Mouse (Mus musculus) macrophage (primary cell): Measurements from ENCODE around the gene Col6a1. TPM values are rescaled to one million over a fixed set of nuclear protein-coding genes. Genes with fewer than 3 reads are reported as not detected.

ENCODE experiments used
- H3K27ac ChIP-seq: fragments of 350-480 bp; formaldehyde crosslinking; 2 replicates; pipeline ENCODE4 v1.9.0; 2021
- H3K36me3 ChIP-seq: fragments of 350-480 bp; formaldehyde crosslinking; 2 replicates; pipeline ENCODE4 v1.9.0; 2021; ENCODE audit errors: inconsistent target
- H3K4me3 ChIP-seq: fragments of 350-480 bp; formaldehyde crosslinking; 2 replicates; pipeline ENCODE4 v1.9.0; 2021; ENCODE audit errors: inconsistent target
- H3K79me2 ChIP-seq: fragments of 350-480 bp; formaldehyde crosslinking; 2 replicates; pipeline ENCODE4 v1.9.0; 2021; ENCODE audit errors: inconsistent target
- whole genome bisulfite sequencing: methylation state at CpG from one replicate; pipeline ENCODE4 v1.1.7; 2026; ENCODE audit warnings: inconsistent platforms; ENCODE audit not compliant: missing documents; 5-methylcytosine and 5-hydroxymethylcytosine counted together
- polyA plus RNA-seq: library from polyadenylated mRNA; stranded (reverse); fragments of 250-400 nt; gene quantifications from 3 replicates; pipeline ENCODE4 v1.2.4, GENCODE M21; 2018; ENCODE audit warnings: inconsistent platforms

Col6a1 gene
- polyA plus RNA-seq, 1 experiment from 2014 or later = 0.04 TPM

DNA sequence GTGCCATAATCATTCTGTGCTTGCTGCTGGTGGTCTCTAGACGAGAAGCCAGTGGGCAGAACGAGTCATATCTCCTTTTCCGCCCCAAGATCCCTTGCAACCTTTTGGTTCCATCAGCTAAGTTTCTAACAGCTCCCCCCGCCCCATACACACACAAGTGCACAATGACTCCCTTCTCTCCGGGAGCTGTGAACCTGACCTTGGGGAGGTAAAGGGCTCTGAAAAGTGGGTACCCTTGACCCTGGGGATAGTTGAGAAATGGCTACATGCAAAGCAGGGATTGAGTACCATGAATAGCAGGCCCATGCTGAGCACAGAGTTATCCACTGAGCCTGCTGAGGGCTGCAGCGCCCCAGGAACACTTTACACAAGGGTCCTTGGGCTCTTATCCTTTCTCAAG, 6.4 kb upstream of the Col6a1 start:
- H3K27ac ChIP-seq = no peak overlapping the region
- H3K36me3 ChIP-seq = no peaks in the 10 kb centered on the region
- WGBS = 85% methylated on average over 6 of the region's 6 CpGs
- no peak overlapping the region for H3K4me3 ChIP-seq
- no peaks in the 10 kb centered on the region for H3K79me2 ChIP-seq

DNA sequence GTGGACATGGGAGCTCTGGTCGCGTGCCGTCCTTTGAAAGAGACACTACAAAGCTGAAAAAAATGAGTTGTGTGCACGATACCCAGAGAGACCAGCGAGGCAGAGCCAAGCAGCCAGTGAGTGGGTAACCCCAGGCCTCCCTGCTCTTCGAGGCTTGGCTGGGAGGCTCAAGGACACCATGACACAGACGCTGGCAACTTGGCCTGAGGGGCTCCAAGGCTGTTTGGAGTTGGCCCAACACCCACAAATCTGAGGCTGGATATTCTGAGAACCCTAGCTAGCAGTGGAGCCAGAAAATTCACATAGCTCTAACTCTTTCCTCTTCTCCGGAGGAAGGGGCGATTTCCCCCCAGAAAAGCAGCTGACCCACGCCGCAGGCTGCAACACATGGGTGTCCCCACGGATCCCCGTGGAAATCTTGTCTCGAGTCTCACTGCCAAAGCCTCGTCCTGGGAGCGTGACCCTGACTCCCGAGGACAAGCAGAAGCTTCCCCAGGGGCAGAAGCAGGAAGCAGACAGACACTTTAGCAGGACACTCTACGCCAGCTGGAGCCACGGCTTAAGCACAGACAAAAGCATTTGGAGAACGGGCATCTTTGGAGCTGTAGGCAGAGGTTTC, 5.8 kb upstream of the Col6a1 start:
- no peak overlapping the region for H3K4me3 ChIP-seq
- no peaks in the 10 kb centered on the region for H3K36me3 ChIP-seq
- H3K27ac ChIP-seq = no peak overlapping the region
- WGBS = 83% methylated on average over 20 of the region's 20 CpGs
- H3K79me2 ChIP-seq = no peaks in the 10 kb centered on the region

DNA sequence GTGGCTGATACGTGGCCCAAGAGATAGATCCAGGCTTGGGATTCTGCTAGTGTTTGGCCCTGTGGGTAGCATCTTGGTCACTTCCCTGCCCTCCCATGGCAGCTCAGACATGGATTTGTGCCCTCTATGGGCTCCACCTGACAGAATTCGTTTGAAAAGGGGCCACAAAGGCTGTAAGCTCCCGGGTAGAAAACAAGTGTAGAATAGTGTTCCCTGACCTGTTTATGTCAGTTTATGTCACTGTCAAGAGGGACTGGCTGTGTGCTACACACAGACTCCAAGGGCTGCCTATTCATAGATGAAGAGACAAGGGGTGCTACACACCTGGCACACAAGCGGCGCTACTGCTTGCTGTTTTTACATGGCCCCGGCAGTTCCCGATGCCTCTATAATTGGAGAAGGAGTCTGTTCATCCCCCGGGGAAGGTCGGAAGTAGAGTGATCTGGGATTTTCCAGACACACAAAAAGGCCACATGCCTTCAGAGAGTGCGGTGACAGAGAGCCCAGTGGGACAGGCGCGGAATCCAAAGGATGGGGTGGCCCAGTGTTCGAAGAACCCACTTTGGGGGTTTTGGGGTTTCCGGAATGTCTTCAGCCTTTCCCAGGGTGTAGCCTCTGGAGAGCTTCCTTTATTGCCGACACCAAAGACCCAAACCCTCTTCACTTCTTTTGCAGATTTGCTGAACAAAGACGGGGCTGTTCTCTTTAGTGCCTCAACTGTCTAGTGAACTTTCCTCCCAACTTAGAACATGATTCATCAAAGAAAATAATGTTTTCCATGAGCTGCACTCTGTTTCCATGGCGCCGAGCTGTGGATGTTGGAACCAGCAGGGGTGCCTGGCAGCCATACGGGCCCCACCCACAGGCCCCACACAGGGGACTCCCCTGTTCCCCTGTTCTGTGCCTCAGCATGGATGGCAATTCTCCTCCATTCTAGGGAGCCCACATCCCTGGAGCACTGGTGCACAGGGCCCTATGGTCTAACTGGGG, 4.0 kb upstream of the Col6a1 start:
- H3K79me2 ChIP-seq = no peaks in the 10 kb centered on the region
- WGBS = 85% methylated on average over 19 of the region's 19 CpGs

GRCm38 (mm10) chr10:76728369-76728768, 2.4 kb upstream of the Col6a1 start:
- H3K4me3 ChIP-seq = no peak overlapping the region
- no peaks in the 10 kb centered on the region for H3K36me3 ChIP-seq
- no peaks in the 10 kb centered on the region for H3K79me2 ChIP-seq
- H3K27ac ChIP-seq = no peak overlapping the region
- 28% methylated on average over 11 of the region's 11 CpGs for WGBS

More for the DNA sequence above, 4.0 kb upstream of the Col6a1 start:
- H3K4me3 ChIP-seq = no peak overlapping the region
- H3K36me3 ChIP-seq = no peaks in the 10 kb centered on the region
- no peak overlapping the region for H3K27ac ChIP-seq

GRCm38 (mm10) chr10:76727301-76727700, 1.3 kb upstream of the Col6a1 start:
- Histone ChIP-seq H3K27ac (no peak overlapping the region), H3K79me2 (no peaks in the 10 kb centered on the region), H3K4me3 (no peak overlapping the region), H3K36me3 (no peaks in the 10 kb centered on the region)
- WGBS = 94% methylated on average over 7 of the region's 7 CpGs

DNA sequence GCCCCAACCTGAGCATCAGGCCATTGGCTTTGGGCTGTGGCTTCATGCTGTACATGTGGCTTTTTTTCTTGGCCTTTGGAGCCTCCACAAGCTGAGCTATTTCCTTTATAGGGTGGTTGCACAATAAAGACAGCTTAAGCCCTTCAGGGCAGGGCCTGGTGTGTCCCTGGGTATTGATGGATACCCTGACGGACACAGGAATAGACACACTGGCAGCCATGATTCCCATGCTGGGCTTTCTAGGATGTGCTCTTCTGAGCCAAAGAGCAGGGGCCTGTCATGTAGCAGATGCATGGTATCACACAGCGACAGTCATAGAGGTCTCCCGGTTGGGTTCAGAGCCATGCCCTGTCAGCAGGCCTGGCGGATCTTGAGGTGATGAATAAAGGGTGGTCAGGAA, 898 bp upstream of the Col6a1 start:
- Histone ChIP-seq H3K27ac (no peak overlapping the region), H3K79me2 (no peaks in the 10 kb centered on the region), H3K36me3 (no peaks in the 10 kb centered on the region), H3K4me3 (no peak overlapping the region)
- WGBS = 80% methylated on average over 4 of the region's 4 CpGs

- 100% methylated on average over 1 of the region's 2 CpGs for WGBS
- H3K79me2 ChIP-seq = no peaks in the 10 kb centered on the region
- no peak overlapping the region for H3K4me3 ChIP-seq
- no peaks in the 10 kb centered on the region for H3K36me3 ChIP-seq
- no peak overlapping the region for H3K27ac ChIP-seq
Observed at GRCm38 (mm10) chr10:76725097-76725496, 871 bp downstream of the Col6a1 start.

DNA sequence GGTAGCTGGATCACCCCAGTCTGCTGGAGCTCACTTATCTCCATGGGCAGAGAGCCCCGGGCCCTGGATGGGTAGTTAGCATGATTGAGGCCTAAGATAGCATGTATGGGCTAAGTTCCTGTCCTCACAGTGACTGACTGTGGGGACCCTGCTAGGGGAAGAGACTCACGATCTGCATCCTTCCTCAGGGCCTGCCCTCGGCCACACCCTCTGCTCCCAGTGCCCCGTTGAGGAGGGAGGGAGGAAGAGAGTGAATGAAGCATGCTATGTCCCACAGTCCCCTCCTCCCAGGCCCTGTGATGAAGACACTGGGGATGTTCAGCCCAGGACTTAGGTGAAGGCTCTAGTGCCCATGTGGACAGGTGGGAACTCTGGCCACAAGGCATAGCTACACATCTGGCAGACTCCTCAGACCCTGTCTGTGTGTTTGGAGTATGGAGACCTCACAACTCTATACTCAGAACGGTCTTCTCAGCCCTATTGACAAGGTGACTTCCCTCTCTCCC, 1.7 kb downstream of the Col6a1 start:
- Histone ChIP-seq H3K27ac (no peak overlapping the region), H3K4me3 (no peak overlapping the region), H3K79me2 (no peaks in the 10 kb centered on the region), H3K36me3 (no peaks in the 10 kb centered on the region)
- 33% methylated on average over 5 of the region's 5 CpGs for WGBS

DNA sequence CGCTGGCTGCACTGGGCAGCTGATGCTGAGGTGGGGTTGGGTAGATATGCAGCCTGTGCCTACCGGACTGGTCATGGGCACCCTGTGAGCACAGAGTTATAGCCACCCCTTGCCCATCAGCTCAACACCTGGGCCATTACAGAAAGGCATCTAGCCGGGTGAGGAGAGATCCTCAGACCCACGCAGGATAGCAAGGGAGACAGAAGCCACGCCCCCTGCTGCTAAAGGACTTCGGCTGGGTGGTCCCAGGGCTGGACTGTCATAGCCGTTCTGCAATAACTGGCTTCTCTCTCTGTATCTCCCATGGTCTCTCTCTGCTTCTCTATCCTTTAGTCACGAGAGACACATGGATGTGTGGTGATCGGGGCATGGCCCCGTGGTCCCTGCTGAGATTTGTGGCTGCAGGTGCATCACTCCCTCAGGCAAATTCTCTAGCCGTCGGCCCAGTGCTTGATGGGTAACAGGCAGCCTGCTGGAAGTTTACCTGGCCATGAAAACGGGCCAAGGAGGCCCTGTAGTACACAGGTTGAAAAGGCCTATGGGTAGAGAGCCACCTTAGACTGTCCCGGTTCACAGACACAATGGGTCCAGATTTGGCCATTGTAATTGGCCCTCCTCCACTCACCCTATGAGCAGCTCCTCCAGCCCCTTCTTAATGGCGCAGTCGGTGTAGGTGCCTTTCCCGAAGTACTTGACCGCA, 3.1 kb downstream of the Col6a1 start:
- WGBS = 87% methylated on average over 18 of the region's 18 CpGs
- H3K27ac ChIP-seq = no peak overlapping the region
- no peaks in the 10 kb centered on the region for H3K36me3 ChIP-seq
- no peaks in the 10 kb centered on the region for H3K79me2 ChIP-seq
- no peak overlapping the region for H3K4me3 ChIP-seq

GRCm38 (mm10) chr10:76721746-76722145, 4.2 kb downstream of the Col6a1 start:
- H3K27ac ChIP-seq = no peak overlapping the region
- WGBS = 95% methylated on average over 6 of the region's 6 CpGs
- no peaks in the 10 kb centered on the region for H3K36me3 ChIP-seq
- no peaks in the 10 kb centered on the region for H3K79me2 ChIP-seq
- no peak overlapping the region for H3K4me3 ChIP-seq

- 84% methylated on average over 10 of the region's 11 CpGs for WGBS
- no peak overlapping the region for H3K4me3 ChIP-seq
- H3K27ac ChIP-seq = no peak overlapping the region
- no peaks in the 10 kb centered on the region for H3K36me3 ChIP-seq
- H3K79me2 ChIP-seq = no peaks in the 10 kb centered on the region
Observed at GRCm38 (mm10) chr10:76721216-76721615, 4.8 kb downstream of the Col6a1 start.

- H3K79me2 ChIP-seq = no peaks in the 10 kb centered on the region
- no peak overlapping the region for H3K27ac ChIP-seq
- H3K4me3 ChIP-seq = no peak overlapping the region
- 87% methylated on average over 4 of the region's 4 CpGs for WGBS
- H3K36me3 ChIP-seq = no peaks in the 10 kb centered on the region
Observed at GRCm38 (mm10) chr10:76717631-76718030, 8.3 kb downstream of the Col6a1 start.

- no peaks in the 10 kb centered on the region for H3K36me3 ChIP-seq
- 91% methylated on average over 7 of the region's 7 CpGs for WGBS
- H3K79me2 ChIP-seq = no peaks in the 10 kb centered on the region
- no peak overlapping the region for H3K4me3 ChIP-seq
- no peak overlapping the region for H3K27ac ChIP-seq
Observed at GRCm38 (mm10) chr10:76717026-76717425, 8.9 kb downstream of the Col6a1 start.

DNA sequence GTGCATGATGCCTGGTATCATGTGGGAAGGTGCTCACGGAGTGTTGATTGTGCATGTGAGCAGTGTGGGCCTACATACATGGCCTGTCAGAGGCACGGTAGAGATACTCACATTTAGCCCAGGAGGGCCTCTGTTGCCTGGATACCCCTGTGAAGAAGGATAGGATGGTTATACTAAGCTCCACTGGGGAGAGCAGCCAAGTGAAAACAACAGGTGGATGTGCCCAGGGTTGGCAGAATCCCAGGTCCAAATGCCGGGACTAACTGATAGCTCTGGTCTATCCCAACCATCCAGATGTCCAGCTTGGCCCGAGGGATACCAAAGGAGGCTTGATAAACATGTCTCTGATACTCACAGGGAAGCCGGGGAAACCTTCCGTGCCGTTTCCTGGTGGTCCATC, 11.7 kb downstream of the Col6a1 start:
- 88% methylated on average over 7 of the region's 7 CpGs for WGBS
- Histone ChIP-seq H3K79me2 (no peaks in the 10 kb centered on the region), H3K4me3 (no peak overlapping the region), H3K36me3 (no peaks in the 10 kb centered on the region), H3K27ac (no peak overlapping the region)
